Mouse (Mus musculus) testis, postnatal 10 days (tissue): ENCODE measurements around the gene Cd2bp2.
A peak's percentile ranks its signal among the peaks of the same experiment; 100 is the strongest.
"Not testable (repeated sequence)": the region's sequence is repeated elsewhere in the genome, so short reads cannot be mapped to it uniquely, and the experiment has no call there.

Source experiments
- DNase-seq: peaks from one replicate; pipeline ENCODE4 v3.0.0; 2021; ENCODE audit warnings: low spot score

Gene Cd2bp2

DNA sequence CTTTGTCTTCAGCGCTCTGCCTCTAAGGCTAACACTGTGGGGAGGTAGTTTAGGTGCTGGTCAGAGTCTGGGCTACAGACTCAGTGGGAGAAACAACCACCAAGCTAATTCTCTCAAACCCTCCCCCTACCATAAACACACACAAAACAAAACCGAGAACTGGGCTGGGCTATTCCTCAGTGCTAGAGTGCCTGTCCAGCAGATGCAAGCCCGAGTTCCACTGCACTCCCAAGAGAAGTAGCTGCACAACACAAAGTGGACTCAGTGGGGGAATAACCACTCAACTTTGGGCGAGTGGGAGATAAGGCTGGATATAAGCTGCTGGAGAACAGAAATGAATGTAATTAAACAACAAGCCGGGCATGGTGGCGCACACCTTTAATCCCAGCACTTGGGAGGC lies 5.2 kb downstream of the Cd2bp2 start:
- DNase-seq, result no peak

DNA sequence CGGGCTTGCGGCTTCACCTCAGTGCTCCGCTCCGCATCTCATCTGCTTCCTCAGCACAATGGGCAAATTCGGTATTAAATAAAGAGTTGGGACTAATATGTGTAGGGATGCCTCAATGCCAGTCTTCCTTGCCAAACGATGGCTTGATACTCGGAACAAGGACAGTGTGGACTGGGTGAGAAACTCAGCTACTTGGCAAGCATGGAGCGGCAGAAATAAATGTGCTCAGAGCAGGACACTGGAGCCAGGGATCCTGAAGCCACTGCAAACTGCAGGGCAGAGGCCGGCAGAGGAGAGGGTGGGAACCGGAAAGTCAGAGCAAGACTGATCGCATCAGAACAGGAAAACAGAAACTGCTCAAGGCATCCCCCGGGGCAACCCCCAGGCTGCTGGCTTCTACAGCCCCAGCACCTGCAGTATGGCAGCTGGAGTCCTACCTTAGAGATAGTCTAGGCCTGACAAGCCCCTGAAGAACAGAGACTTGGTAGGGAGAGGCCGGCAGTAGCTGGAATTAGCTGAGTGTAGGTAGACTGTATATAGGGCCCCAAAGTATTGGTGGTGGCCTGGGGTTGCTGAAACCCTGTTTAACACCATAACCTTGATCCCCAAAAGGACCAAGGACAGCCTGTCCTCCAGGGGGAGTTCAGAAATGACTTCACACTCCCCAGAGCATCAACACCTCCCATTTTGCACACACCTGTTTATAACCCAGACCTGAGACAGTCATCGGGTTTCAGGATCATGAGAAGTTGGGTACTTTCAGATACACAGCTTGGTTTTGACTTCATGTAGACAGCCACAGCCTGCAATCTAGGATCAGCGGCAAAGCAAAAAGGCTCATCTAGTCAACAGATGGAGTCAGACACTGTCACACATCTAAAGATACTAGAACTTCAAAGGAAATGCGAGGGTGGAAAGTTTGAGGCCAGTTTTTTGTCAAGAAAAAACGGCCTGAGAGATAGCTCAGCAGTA lies 7.3 kb downstream of the Cd2bp2 start:
- no peak for DNase-seq

DNA sequence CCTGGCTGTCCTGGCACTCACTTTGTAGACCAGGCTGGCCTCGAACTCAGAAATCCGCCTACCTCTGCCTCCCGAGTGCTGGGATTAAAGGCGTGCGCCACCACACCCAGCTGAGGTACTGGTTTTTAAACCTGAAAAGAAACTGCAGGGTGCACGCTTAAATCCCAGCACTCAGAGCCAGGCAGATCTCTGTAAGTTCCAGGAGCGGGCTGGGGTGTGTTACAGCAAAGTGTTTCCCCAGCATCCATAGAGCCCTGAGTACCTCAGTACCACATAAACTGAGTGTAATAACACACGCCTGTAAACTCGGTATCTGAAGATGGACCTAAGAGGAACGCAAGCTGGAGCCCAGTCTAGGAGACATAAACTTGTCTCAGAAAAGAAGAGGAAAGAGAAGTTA lies 8.5 kb downstream of the Cd2bp2 start:
- no peak for DNase-seq

DNA sequence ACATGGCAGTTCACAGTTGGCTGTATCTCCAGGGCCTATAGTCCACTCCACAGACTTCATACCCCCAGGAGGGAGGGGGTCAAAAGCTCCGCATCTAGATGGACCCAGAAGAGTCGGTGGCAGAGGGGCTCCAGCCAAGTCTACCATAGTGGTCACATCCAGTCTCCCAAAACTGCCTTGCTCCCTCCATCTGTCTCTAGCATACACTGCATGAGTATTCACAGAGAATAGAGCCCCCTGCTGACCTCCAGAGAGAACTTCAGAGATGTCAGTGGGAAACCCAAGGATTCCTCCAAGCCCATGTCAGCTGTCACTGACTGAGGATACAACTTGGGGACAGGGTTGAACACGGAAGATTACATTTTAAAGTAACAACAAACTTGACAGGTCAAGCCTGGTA lies 10.2 kb downstream of the Cd2bp2 start:
- DNase-seq, result peak; percentile 43

DNA sequence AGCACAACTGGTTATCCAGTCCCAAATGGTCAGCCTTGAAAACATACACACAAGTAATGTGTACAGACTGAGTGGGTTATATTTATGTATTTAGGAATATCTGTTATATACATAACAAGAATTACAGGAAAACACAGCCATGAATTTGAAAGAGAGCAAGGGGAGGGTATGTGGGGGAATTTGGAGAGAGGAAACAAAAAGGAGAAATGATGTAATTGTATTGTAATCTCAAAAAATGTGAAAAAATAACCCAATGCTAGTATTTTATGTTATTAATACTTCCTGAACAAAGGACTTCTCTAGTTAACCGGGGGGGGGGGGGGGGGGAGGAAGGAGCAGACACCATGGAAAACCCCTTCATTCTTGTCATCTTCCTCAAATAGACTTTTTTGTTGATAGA lies 11.1 kb downstream of the Cd2bp2 start:
- DNase-seq, result no peak

DNA sequence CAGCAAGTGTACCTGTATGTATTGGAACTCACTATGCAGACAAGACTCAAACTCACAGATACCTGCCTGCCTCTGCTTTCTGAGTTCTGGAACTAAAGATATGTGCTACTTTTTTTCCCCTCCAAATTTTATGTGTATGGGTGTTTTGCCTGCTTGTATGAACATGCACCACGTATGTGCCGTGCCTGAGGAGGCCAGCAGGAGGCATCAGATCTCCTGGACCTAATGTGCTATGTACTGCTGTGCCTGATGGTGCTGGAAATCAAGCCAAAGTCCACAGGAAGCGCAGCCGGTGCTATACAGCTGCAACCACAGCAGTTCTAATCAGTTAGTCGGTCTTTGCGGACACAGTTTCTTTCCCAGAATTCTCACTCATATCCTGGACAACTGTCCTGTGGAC lies 12.0 kb downstream of the Cd2bp2 start:
- no peak for DNase-seq

DNA sequence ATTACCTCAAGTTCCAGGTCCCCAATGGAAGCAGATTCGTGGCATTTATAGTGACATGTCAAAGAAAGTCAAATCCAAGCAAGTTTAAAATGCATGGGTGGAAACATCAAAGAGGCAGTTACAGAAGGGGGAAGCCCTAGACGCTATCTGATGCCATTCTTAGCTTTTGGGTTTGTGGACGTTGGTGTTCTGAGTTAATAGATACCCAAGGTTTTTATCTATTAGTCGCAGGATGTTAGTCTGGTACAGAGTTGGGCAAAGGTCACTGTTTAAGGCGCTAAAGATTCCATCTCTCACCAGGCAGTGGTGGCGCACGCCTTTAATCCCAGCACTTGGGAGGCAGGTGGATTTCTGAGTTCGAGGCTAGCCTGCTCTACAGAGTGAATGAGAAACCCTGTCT lies 12.5 kb downstream of the Cd2bp2 start:
- DNase-seq, result no peak

DNA sequence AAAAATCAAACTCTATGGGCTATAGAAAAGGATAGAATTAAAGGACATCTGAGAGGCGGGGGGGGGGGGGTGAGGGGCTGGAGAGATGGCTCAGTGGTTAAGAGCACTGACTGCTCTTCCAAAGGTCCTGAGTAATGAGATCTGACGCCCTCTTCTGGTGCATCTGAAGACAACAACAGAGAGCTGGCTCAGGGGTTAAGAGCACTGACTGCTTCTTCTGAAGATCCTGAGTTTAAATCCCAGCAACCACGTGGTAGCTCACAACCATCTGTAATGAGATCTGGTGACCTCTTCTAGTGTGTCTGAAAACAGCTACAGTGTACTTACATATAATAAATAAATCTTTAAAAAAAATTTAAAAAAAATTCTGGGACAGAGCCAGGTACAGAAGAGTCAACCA lies 14.1 kb downstream of the Cd2bp2 start:
- not testable (repeated sequence) for DNase-seq

DNA sequence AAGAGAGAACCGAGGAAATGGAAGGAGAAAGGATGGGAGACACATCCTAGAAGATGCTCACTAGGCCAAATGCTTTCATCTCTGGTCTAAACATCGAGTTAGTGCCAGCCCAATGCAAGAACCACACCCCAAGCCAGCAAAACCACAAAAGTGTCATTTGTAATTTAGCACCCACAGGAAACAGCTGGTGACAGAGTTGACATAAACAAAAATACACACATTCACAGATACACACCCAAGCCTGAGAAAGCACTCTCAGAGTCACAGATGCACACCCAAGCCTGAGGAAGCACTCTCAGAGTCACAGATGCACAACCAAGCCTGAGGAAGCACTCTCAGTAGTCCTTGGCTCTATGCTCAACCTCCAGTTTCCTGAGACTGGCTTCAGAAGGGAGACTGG lies 15.1 kb downstream of the Cd2bp2 start:
- no peak for DNase-seq

DNA sequence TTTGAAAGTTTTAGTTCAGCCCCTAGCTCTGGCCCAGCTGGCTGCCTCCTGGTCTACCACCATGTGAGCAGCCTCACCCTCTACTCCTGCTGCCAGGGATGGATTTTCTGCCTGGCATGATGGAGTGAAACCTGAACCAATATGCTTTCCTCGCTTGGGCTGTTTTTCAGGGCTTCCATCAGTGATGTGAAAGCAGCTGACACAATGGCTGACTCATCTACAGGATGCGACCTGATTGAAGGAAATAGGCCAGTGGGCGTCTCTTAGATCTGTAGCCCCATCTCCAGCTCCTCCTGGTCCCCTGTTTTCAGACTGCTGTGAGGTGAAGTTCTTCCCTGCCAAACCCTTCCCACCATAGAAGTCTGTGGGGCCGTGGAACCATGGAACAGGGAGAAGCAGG lies 18.9 kb downstream of the Cd2bp2 start:
- no peak for DNase-seq

DNA sequence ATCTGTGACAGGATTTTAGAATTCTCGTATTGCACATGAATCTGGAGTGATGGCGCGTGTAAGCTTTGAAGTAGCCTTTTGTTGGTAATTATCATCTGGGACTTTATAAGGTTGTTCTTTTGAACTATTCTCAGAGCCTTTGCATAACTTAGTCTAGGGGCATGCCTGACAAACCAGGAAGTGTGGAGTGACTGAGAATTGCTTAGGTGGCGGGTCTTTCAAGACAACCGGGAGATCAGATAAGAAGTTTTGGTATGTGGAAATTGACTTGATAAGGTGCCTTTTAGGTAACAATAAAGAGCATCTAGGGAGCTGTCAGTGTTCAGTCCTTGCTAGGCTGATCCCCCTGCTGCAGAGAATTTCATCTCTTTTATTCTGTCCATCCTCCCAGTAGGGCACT lies 29.3 kb downstream of the Cd2bp2 start:
- DNase-seq, result no peak

DNA sequence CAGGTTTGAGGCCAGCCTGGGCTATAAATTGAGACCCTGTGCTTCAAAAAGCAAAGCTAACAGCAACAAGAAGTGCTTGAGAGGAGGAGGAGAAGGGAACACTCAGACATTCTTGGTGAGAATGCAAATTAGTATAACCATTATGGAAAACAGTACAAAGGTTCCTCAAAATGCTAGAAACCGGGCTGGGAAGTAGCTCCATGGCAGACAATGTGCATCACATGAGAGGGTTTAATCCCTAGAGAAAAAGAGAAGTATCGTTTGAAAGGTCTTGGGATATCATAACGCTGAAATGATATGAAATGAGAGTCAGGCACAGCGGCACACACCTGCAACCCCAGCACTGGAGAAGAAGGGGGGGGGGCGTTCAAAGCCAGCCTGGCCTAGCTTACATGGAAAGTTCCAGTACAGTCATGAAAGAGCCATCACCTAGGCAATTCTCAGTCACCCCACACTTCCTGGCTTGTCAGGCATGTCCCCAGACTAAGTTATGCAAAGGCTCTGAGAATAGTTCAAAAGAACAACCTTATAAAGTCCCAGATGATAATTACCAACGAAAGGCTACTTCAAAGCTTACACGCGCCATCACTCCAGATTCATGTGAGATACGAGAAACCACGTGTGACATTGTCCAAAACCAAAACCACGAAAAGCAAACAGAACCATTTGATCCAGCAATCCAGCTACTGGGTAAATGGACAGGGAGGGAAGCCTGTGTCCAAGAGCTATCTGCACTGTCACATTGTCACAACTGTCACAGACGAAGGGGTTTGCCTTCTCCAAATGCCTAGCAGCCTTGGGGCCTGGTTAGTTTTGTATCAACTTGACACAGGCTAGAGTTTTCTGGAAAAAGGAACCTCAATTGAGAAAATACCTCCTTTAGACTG lies 30.0 kb downstream of the Cd2bp2 start:
- DNase-seq, result no peak

DNA sequence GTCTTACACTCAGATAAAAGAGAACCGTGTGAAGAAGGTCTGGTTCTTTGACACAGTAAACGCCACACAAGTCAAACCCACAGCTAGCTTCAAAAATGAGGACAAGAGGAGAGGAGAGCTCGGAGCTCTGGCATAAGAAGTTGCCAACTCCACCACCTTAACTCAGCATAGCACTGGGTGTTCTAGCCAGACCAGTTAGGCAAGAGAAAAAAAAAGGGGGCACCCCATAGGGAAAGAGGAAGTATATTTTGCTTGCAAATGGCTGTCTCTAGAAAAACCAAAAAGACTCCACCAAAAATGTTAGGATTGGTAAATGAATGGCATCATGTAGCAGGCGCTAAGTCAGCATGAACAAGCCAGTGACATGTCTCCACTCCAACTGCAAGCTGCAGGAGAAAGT lies 31.8 kb downstream of the Cd2bp2 start:
- no peak for DNase-seq

DNA sequence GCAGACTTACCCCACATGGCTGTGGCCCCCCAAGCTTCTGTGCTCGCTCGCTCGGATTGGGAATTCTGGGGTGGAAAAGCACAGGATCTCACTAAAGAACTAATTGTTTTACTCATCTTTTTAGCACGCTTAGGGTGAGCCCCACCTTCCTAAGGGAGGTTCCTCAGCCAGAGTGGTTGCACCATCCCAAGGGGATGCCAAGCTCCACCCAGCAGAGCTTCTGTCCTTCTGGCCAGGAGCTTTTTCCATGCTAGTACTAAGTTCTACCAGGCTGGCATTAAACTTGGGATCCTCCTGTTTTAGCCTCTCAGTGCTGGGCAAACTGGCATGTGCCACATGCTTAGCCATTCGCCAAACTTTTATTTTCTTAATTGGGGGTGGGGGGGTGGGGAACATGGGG lies 33.3 kb downstream of the Cd2bp2 start:
- DNase-seq, result no peak

DNA sequence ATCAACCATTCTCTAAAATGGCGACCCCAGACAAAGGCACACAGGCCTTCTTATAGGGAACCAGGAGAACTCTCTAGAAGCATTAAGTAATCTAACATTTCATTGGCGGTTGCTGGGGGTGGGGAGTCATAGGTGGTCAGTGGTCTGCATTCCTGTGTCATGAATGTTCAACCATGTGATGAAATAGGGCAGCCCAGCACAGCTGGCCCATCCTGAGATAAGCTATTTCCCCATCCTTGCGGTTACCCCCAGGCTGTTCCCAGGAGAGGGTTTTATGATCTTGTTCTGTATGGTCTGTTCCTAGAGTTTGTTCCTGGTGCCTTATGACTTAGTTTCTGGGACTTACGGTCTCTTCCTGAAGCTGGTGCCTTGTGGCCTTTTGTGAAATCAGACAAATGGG lies 38.3 kb downstream of the Cd2bp2 start:
- DNase-seq, result no peak

DNA sequence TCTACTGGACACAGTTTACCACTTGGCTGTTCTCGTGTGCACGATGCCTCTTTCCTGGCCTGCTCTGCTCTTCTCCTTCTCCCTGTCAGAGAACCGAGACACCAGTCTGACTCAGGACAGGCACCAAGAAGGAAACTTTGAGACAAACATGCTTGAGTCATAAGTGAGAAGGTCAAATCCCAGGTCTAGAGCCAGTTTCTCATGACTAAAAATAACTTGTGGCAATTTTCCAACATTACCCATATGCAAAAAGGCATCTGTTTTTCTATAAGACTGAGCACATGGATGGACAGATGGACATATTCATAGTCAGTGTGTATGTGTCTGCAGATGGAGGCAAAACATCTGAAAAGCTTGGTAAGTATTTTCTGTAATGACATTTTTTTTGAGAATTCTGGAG lies 42.4 kb downstream of the Cd2bp2 start:
- DNase-seq, result no peak

DNA sequence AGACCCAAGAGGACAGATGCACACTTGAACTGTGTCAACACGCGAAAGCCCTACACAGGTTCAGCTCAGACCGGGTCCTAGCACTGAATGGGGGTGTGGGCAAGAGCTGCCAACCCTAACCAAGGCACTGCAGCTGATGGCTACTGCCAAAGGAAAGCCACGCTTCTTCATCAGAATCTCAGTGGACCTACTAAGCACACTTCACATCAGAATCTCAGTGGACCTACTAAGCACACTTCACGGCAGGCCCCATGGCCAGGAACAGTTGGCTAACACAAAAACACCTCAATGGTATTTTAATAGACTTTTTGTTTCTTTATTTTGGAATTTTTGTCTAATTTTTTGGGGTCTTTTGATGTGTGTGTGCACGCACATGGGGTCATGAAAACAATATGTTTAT lies 43.4 kb downstream of the Cd2bp2 start:
- no peak for DNase-seq

DNA sequence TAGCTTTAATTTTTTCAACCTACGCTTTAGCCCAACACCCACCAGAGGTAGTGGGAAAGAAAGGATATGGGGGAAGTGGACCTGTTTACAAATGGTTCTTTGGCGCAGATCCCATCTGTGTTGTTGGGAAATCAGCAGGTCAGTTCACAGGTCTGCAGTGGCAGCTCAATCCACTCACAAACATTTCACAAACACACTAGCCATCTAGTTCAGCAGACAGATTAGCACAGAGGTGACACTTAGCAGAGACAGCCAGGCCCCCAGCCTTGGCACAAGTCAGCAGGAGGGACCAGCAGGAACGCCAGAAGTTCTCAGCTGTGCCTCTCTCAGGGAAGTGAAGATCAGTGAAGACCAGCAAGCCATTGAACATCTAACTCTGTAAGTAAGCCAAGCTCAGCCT lies 47.9 kb downstream of the Cd2bp2 start:
- no peak for DNase-seq

DNA sequence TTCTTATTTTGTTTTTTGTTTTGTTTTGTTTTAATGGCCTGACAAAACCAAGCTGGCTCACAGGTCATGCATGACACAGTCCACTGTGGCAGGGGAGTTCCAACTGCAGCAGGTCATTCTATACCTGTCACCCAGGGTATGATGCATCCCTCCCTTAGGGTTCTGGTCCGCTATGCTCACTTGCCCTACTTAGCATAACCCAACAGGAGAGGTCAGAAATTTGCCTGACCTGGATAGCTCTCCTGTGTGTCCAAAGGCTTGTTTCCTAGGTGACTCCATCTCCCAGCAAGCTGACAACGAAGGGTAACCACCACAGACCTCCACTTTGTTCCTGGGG lies 49.6 kb downstream of the Cd2bp2 start:
- DNase-seq, result no peak

DNA sequence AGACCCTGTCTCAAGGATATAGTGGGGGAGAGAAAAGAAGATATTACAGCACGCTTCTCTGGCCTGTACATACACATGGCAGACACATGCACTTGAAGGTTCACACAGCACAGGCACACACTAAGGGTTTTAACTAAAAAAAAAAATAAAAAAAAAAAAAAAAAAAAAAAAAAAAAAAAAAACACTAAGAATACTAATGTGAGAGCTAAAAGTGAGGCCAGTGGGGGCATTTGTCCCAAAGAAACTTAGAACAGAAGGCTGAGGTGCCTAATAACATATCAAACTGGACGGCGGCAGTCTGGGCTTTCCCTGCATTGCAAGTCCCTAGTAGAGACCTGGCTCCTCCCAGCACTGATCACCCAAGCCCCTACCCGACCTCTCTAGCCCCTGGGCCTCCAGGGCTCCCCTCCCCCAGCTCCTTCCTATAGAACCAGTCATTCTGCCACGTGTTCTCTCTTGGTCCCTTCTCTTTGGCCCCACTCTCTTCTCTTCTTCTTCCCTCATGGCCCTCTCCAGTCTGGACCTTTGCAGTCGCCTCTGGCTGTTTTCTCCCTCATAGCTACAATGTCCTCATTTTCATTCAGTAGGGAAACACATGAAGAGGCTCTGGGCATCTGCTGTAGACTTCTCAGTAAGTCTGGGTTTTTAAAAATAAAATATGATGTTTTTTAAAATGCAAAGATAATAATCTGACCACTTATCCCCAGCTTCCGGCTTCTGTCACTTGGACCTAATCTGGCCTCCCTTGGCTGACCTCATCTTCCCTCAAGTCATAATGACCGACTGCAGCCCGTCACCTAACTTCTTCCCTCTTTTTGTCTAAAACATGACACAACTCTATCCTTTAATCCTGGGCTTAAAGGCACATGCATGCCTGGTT lies 50.2 kb downstream of the Cd2bp2 start:
- DNase-seq, result no peak

DNA sequence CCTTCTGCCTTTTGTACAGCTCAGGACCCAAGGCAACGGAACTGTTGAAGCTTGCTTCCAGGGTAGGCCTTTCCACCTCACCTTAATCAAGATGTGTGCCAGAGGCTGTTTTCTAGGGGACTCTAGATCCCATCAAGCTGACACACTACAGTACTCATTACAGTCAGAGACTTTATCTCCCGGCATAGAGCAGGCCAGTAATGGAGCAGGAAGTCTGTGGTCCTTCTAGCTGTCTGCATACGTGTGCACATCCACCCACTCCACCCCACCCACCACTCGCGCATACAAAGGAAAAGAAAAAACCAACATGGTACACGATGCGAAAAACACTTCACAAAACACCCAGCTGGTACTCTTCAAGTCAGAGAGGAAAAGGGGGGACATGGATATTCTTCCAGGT lies 51.4 kb downstream of the Cd2bp2 start:
- DNase-seq, result no peak

DNA sequence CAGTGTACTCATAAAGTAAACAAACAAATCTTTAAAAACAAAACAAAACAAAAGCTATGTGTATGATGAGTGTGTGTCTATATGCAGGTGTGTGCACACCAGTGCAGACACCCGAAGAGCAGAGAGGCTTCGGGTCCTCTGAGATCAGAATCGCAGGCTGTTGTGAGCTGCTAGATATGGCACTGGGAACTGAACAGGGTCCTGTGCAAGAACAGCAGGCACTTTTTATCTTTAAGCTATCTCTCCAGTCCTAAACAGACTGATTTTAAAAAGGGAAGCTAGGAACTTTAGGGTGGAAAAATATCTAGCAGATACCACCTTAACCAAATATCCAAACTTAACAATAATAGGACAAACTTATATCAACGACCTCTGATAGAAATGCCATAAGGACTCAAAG lies 53.2 kb downstream of the Cd2bp2 start:
- no peak for DNase-seq
